Mouse (Mus musculus) macrophage (primary cell): Measurements from ENCODE around the gene Olfr1290. TPM values are rescaled to one million over a fixed set of nuclear protein-coding genes. Genes with fewer than 3 reads are reported as not detected.

Experiments
- H3K27ac ChIP-seq: fragments of 350-480 bp; formaldehyde crosslinking; 2 replicates; pipeline ENCODE4 v1.9.0; 2021
- H3K36me3 ChIP-seq: fragments of 350-480 bp; formaldehyde crosslinking; 2 replicates; pipeline ENCODE4 v1.9.0; 2021; ENCODE audit errors: inconsistent target
- H3K4me3 ChIP-seq: fragments of 350-480 bp; formaldehyde crosslinking; 2 replicates; pipeline ENCODE4 v1.9.0; 2021; ENCODE audit errors: inconsistent target
- H3K79me2 ChIP-seq: fragments of 350-480 bp; formaldehyde crosslinking; 2 replicates; pipeline ENCODE4 v1.9.0; 2021; ENCODE audit errors: inconsistent target
- WGBS: methylation state at CpG from one replicate; pipeline ENCODE4 v1.1.7; 2026; ENCODE audit warnings: inconsistent platforms; ENCODE audit not compliant: missing documents; 5-methylcytosine and 5-hydroxymethylcytosine counted together
- polyA plus RNA-seq: library from polyadenylated mRNA; stranded (reverse); fragments of 250-400 nt; gene quantifications from 3 replicates; pipeline ENCODE4 v1.2.4, GENCODE M21; 2018; ENCODE audit warnings: inconsistent platforms
- total RNA-seq, 78 experiments: library from RNA; depleted of rRNA; stranded (reverse); fragments of 250-400 nt; gene quantifications; 1 replicate in 9 of 78; 2 replicates in 24 of 78; 3 replicates in 43 of 78; 4 replicates in 2 of 78; pipeline ENCODE4 v1.2.4; 2018; ENCODE audit warnings: inconsistent platforms in 56 of 78

Gene Olfr1290
- total RNA-seq (2018; cell fraction: chromatin; rRNA removed) = not detected
- not detected for total RNA-seq (2018; cell fraction: cytosol; rRNA removed)
- not detected for total RNA-seq (2018; cell fraction: nucleus; rRNA removed)
- polyA plus RNA-seq = not detected in 3 replicates

- no peak within 1 kb of the TSS for H3K4me3 ChIP-seq
- H3K79me2 ChIP-seq = no peaks in the 10 kb centered on the region
- H3K27ac ChIP-seq = no peak within 1 kb of the TSS
- WGBS = 72% methylated on average over 5 of the region's 5 CpGs
- no peaks in the 10 kb centered on the region for H3K36me3 ChIP-seq
These were observed at the start of gene Olfr1290 for GRCm38 (mm10) chr2:111493729-111494128. Gene Olfr1290, minus strand, starts transcription at chr2:111493829.

- no peaks in the 10 kb centered on the region for H3K79me2 ChIP-seq
These were observed 46.6 kb upstream of the Olfr1290 start, which contains the start of gene Olfr1294 for GRCm38 (mm10) chr2:111540191-111540590. Gene Olfr1294, minus strand, starts transcription at chr2:111540291.

DNA sequence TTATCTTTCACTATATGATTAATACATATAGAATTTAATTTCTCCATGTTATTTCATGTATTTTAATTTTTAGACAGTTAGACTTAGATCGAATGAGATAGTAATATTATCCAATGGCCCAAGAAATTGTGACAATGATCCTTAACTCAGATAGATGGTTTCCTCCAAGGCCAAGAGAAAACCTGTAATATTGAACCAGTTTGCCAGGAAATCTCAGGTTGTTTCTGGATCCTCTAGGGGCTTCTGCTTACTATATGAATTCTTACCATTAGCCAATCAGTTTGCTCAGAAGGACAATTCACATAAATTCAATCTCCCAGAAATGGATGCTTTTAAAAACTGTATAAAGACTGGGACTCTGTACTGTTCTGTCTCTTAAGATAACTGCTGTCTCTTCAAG lies 31.3 kb upstream of the Olfr1290 start, which contains the start of gene Olfr1293-ps:
Gene Olfr1293-ps, plus strand, starts transcription at position 301 of the 400 bp plus-strand sequence.
- Histone ChIP-seq H3K79me2 (no peaks in the 10 kb centered on the region), H3K36me3 (no peaks in the 10 kb centered on the region), H3K27ac (no peak within 1 kb of the TSS), H3K4me3 (no peak within 1 kb of the TSS)
- WGBS = 80% methylated on average over 1 of the region's 1 CpGs

More at GRCm38 (mm10) chr2:111540191-111540590, 46.6 kb upstream of the Olfr1290 start, which contains the start of gene Olfr1294:
- H3K27ac ChIP-seq = no peak within 1 kb of the TSS
- 56% methylated on average over 1 of the region's 1 CpGs for WGBS
- no peak within 1 kb of the TSS for H3K4me3 ChIP-seq
- no peaks in the 10 kb centered on the region for H3K36me3 ChIP-seq

DNA sequence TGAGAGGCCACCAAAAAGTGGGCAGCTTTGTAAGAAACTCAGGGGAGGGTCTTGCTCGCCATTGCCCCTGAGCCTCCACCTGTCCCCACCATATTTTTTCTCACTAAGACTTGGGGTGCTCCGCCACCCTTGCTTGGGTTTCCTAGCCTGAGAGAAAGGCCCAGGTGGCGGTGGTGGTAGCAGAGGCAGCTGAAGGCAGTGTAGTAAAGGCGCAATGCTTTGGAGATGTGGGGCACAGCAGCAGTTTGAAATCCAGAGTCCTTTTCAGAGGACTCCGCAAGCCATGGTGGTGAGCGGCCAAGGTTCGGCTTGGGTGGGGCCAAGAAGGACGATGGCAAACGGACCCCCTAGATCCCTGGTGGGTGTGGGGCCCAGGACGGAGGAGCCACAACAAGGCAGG lies 23.8 kb upstream of the Olfr1290 start:
- Histone ChIP-seq H3K27ac (no peak overlapping the region), H3K79me2 (no peaks in the 10 kb centered on the region), H3K4me3 (no peak overlapping the region), H3K36me3 (no peaks in the 10 kb centered on the region)
- 87% methylated on average over 10 of the region's 10 CpGs for WGBS

- no peak within 1 kb of the TSS for H3K27ac ChIP-seq
- H3K36me3 ChIP-seq = no peaks in the 10 kb centered on the region
- no peaks in the 10 kb centered on the region for H3K79me2 ChIP-seq
- 82% methylated on average over 3 of the region's 3 CpGs for WGBS
- H3K4me3 ChIP-seq = no peak within 1 kb of the TSS
These were observed 3.3 kb upstream of the Olfr1290 start, which contains the start of gene Olfr1291-ps1 for GRCm38 (mm10) chr2:111496880-111497279. Gene Olfr1291-ps1, plus strand, starts transcription at chr2:111497180.

DNA sequence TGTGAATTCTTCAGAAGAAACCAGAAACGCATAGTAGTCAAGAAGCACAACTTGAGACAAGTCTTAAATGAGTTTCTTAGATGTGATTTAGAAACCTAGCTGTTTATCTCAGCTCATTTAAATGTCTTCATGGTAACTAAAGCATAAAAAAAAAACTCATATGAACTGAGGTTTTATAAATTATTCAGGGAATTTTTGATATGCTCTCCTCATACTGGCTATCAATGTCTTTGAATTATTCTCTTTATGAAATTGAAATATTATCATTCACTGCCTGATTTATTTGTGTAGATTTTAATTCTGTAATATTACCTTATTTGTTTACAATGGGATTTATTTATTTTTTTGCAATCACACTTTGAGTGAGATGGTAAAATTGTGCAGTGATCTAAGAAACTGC lies 13.1 kb downstream of the Olfr1290 start, which contains the start of gene Olfr1289:
Gene Olfr1289, plus strand, starts transcription at position 301 of the 400 bp plus-strand sequence.
- Histone ChIP-seq H3K36me3 (no peaks in the 10 kb centered on the region), H3K4me3 (no peak within 1 kb of the TSS), H3K79me2 (no peaks in the 10 kb centered on the region), H3K27ac (no peak within 1 kb of the TSS)
- WGBS = 71% methylated on average over 1 of the region's 1 CpGs

DNA sequence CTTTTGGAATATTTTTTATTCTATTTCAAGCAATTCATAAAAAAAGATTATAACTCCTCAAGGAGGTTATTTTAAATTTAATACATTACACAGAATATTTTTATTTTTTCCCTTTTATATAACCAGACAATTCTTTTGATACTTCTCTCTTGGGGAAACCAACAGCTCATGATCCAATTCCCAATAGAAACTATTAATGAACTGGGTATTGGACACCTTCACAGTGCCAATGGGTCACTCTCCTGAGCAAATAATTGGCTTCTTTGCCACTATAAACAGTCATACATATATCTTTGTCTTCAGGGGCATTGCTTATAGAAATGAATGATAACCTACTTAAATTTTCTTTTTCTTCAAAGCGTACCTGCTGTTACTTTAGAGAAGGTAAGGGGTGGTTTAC lies 19.8 kb downstream of the Olfr1290 start, which contains the start of gene Olfr1288:
Gene Olfr1288, plus strand, starts transcription at position 301 of the 400 bp plus-strand sequence.
- Histone ChIP-seq H3K4me3 (no peak within 1 kb of the TSS), H3K79me2 (no peaks in the 10 kb centered on the region), H3K36me3 (no peaks in the 10 kb centered on the region), H3K27ac (no peak within 1 kb of the TSS)
- 100% methylated on average over 1 of the region's 1 CpGs for WGBS

DNA sequence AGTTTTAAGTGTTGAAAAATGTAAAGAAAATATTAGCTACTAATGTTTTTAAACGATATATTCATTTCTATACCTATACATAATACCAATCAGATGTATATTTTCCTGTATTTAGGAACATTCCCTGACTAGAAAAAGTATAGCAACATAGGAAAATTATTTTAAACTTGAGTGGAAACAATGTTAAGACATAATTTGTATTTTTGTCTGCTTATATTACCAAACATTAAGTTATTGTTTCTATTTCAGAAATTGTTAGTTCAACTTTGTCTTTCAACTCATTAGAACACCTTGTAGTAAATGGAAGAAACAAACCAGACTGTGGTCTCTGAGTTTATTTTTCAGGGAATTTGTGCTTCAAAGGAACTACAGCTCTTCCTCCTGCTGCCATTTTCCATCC lies 44.8 kb downstream of the Olfr1290 start, which contains the start of gene Olfr1287:
Gene Olfr1287, plus strand, starts transcription at position 301 of the 400 bp plus-strand sequence.
- no peaks in the 10 kb centered on the region for H3K79me2 ChIP-seq
- no peaks in the 10 kb centered on the region for H3K36me3 ChIP-seq
- WGBS = 90% methylated on average over 1 of the region's 1 CpGs
- no peak within 1 kb of the TSS for H3K27ac ChIP-seq
- no peak within 1 kb of the TSS for H3K4me3 ChIP-seq

Other genes with a start within 250 kb of the Olfr1290 start
- gene Olfr1276, start 239.3 kb downstream of the Olfr1290 start, polyA plus RNA-seq = not detected in 3 replicates
- not detected in 3 replicates for gene Olfr1277, start 219.7 kb downstream of the Olfr1290 start, polyA plus RNA-seq
- gene Olfr1278, start 203.7 kb downstream of the Olfr1290 start, polyA plus RNA-seq = not detected in 3 replicates
- gene Olfr1279, start 193.2 kb downstream of the Olfr1290 start, polyA plus RNA-seq = not detected in 3 replicates
- not detected in 3 replicates for gene Olfr1280, start 179.8 kb downstream of the Olfr1290 start, polyA plus RNA-seq
- gene Olfr1281, start 167.3 kb downstream of the Olfr1290 start, polyA plus RNA-seq = not detected in 3 replicates
- gene Olfr1282, start 157.8 kb downstream of the Olfr1290 start, polyA plus RNA-seq = not detected in 3 replicates
- gene Olfr1283, start 127.0 kb downstream of the Olfr1290 start, polyA plus RNA-seq = not detected in 3 replicates
- gene Olfr1284, start 118.3 kb downstream of the Olfr1290 start, polyA plus RNA-seq = not detected in 3 replicates
- not detected in 3 replicates for gene Olfr1286, start 70.7 kb downstream of the Olfr1290 start, polyA plus RNA-seq
- not detected in 3 replicates for gene Olfr1287, start 44.7 kb downstream of the Olfr1290 start, polyA plus RNA-seq
- not detected in 3 replicates for gene Olfr1288, start 19.7 kb downstream of the Olfr1290 start, polyA plus RNA-seq
- not detected in 3 replicates for gene Olfr1289, start 13.0 kb downstream of the Olfr1290 start, polyA plus RNA-seq
- gene Olfr1291-ps1, start 3.4 kb upstream of the Olfr1290 start, polyA plus RNA-seq = not detected in 3 replicates
- not detected in 3 replicates for gene Olfr1293-ps, start 31.4 kb upstream of the Olfr1290 start, polyA plus RNA-seq
- gene Olfr1294, start 46.5 kb upstream of the Olfr1290 start, polyA plus RNA-seq = not detected in 3 replicates
- not detected in 3 replicates for gene Olfr1295, start 75.9 kb upstream of the Olfr1290 start, polyA plus RNA-seq
- not detected in 3 replicates for gene Olfr1297, start 132.7 kb upstream of the Olfr1290 start, polyA plus RNA-seq
- gene Olfr1298, start 155.4 kb upstream of the Olfr1290 start, polyA plus RNA-seq = not detected in 3 replicates
- gene Olfr1299, start 167.6 kb upstream of the Olfr1290 start, polyA plus RNA-seq = not detected in 3 replicates